ENCODE assay signal across 18 mouse cellular contexts in the genomic region with DNA sequence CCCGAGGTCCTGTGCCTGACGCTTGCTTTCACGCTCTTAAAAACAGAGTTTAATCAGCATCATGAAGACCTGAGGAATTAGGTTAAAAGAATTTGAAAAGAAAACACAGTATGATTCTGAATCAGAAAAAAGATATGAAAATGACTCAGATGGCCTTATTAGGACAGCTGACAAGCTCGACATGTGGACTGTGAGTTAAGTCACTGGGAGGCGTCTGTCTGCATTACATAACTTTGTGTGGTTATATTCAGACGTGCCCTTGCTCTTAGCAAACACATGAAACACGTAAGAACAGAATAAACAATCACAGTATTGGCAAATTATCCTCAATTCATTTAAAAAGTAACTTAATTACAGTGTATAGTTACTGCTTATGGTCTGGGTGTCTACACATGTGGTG. TPM values are rescaled to one million over a fixed set of nuclear protein-coding genes. Genes with fewer than 3 reads are reported as not detected.
DNase-seq lines count a peak whose midpoint lies in the region; ATAC-seq and TF ChIP-seq lines count a peak whose summit lies in the region.
"Had no signal": no experiment of that assay in that cellular context is flagged by ENCODE, and none has a peak within 500 bp of the region (broad histone marks: within the 10 kb centered on the region; RNA-seq: fewer than 3 reads in every experiment).

No protein-coding gene starts in this region.

- H3K9ac ChIP-seq in liver, postnatal 0 days (replicated peaks), result no peak overlapping the region
- no peak overlapping the region for H3K9ac ChIP-seq in forebrain, embryonic 14.5 days (ENCODE audit: low read length)
- H3K9ac ChIP-seq: heart, embryonic 15.5 days; hindbrain, embryonic 12.5 days; lung, embryonic 14.5 days; midbrain, embryonic 13.5 days had no signal

- H3K27ac ChIP-seq in liver, postnatal 0 days (ENCODE audit: low read depth), result peak overlapping the region; percentile 66
- H3K27ac ChIP-seq in bone marrow macrophage, adult 2 months (ENCODE audit: insufficient read depth, low read depth, low read length), result peak overlapping the region; percentile 60
- peak overlapping the region; percentile 70 for H3K27ac ChIP-seq in macrophage
- no peak overlapping the region for H3K27ac ChIP-seq in forebrain, embryonic 14.5 days (ENCODE audit: low read depth, low read length)
- H3K27ac ChIP-seq: heart, embryonic 15.5 days; hindbrain, embryonic 12.5 days; limb, embryonic 10.5 days; midbrain, embryonic 13.5 days had no signal

- H3K4me2 ChIP-seq in liver, postnatal 0 days (ENCODE audit: low read depth, low read length), result no peak overlapping the region
- H3K4me2 ChIP-seq in forebrain, embryonic 14.5 days (ENCODE audit: low read length), result no peak overlapping the region
- H3K4me2 ChIP-seq: heart, embryonic 15.5 days; hindbrain, embryonic 12.5 days; lung, embryonic 14.5 days; midbrain, embryonic 13.5 days had no signal

- TF ChIP-seq CTCF in liver, postnatal 0 days (IDR thresholded peaks at IDR 0.05; ENCODE audit: low read depth), result no peak
- TF ChIP-seq CTCF in bone marrow macrophage, adult 2 months (IDR thresholded peaks at IDR 0.05; ENCODE audit: low read depth, low read length), result no peak

- TF ChIP-seq POLR2A in bone marrow macrophage, adult 2 months (IDR thresholded peaks at IDR 0.05; ENCODE audit: borderline replicate concordance, low read depth, low read length), result no peak

- TF ChIP-seq EP300 in liver, postnatal 0 days (IDR thresholded peaks at IDR 0.05; ENCODE audit: low read depth), result no peak

- H3K79me2 ChIP-seq in macrophage (ENCODE audit: inconsistent target), result no peaks in the 10 kb centered on the region

- H3K36me3 ChIP-seq in liver, postnatal 0 days (replicated peaks; ENCODE audit: insufficient read depth, low read length), result no peaks in the 10 kb centered on the region
- no peaks in the 10 kb centered on the region for H3K36me3 ChIP-seq in macrophage (ENCODE audit: inconsistent target)
- H3K36me3 ChIP-seq in forebrain, embryonic 14.5 days (ENCODE audit: control insufficient read depth, insufficient read depth, low read length), result no peaks in the 10 kb centered on the region
- H3K36me3 ChIP-seq: heart, embryonic 15.5 days; hindbrain, embryonic 12.5 days; limb, embryonic 10.5 days; midbrain, embryonic 13.5 days had no signal

- DNase-seq in liver, postnatal 0 days, result no peak
- no peak for DNase-seq in liver
- DNase-seq in Muller cell, postnatal 12 days (ENCODE audit: inconsistent ontology term), result peak; percentile 57
- DNase-seq in kidney, adult 8-10 months, result no peak
- no peak for DNase-seq in forebrain, embryonic 14.5 days (ENCODE audit: low spot score)
- DNase-seq in T-cell, adult 2 months (ENCODE audit: low spot score), result no peak
- DNase-seq: cerebellum, adult 18-20 months; kidney, postnatal 14 days; layer of hippocampus, postnatal 36 days; lung, embryonic 14.5 days; right cerebral cortex, adult 18-20 months; thymus, postnatal 4 days had no signal

- peak; percentile 78 for ATAC-seq in liver, postnatal 0 days
- no peak for ATAC-seq in forebrain, embryonic 14.5 days
- ATAC-seq: midbrain, embryonic 13.5 days had no signal

- no peaks in the 10 kb centered on the region for H3K27me3 ChIP-seq in liver, postnatal 0 days (ENCODE audit: insufficient read depth, low read length)
- no peaks in the 10 kb centered on the region for H3K27me3 ChIP-seq in forebrain, embryonic 14.5 days (replicated peaks; ENCODE audit: control insufficient read depth, insufficient read depth, low read length)
- H3K27me3 ChIP-seq: heart, embryonic 15.5 days; hindbrain, embryonic 12.5 days; midbrain, embryonic 13.5 days had no signal

- H3K4me1 ChIP-seq in liver, postnatal 0 days (ENCODE audit: insufficient read depth), result peaks cover 7% of the 10 kb centered on the region
- peaks cover 28% of the 10 kb centered on the region for H3K4me1 ChIP-seq in bone marrow macrophage, adult 2 months (ENCODE audit: control insufficient read depth, insufficient read depth, low read length)
- H3K4me1 ChIP-seq in forebrain, embryonic 14.5 days (ENCODE audit: control insufficient read depth, insufficient read depth, low read length), result no peaks in the 10 kb centered on the region
- H3K4me1 ChIP-seq: heart, embryonic 15.5 days; hindbrain, embryonic 12.5 days; limb, embryonic 10.5 days; midbrain, embryonic 13.5 days had no signal

- WGBS in liver, postnatal 0 days (ENCODE audit: insufficient replicate concordance), result 48% methylated on average over 7 of the region's 7 CpGs
- 41% methylated on average over 7 of the region's 7 CpGs for WGBS in macrophage (ENCODE audit: missing documents)
- 83% methylated on average over 7 of the region's 7 CpGs for WGBS in forebrain, embryonic 14.5 days

- no peak overlapping the region for H3K4me3 ChIP-seq in liver, postnatal 0 days (ENCODE audit: low read depth, low read length)
- no peak overlapping the region for H3K4me3 ChIP-seq in bone marrow macrophage, adult 2 months (ENCODE audit: insufficient read depth, low read length)
- no peak overlapping the region for H3K4me3 ChIP-seq in macrophage (ENCODE audit: inconsistent target)
- no peak overlapping the region for H3K4me3 ChIP-seq in forebrain, embryonic 14.5 days (ENCODE audit: low read depth, low read length)
- H3K4me3 ChIP-seq: heart, embryonic 15.5 days; hindbrain, embryonic 12.5 days; limb, embryonic 10.5 days; midbrain, embryonic 13.5 days had no signal

- H3K9me3 ChIP-seq in liver, postnatal 0 days (ENCODE audit: low read length), result no peaks in the 10 kb centered on the region
- no peaks in the 10 kb centered on the region for H3K9me3 ChIP-seq in forebrain, embryonic 14.5 days (replicated peaks; ENCODE audit: control insufficient read depth, low read length)
- H3K9me3 ChIP-seq: heart, embryonic 15.5 days; hindbrain, embryonic 12.5 days; limb, embryonic 10.5 days; midbrain, embryonic 13.5 days had no signal

RNA-seq across cellular contexts. Expression of a gene that starts 16.0 kb away (rescaled TPM):
- 5.8 and 6.0 TPM in 2 replicates for polyA plus RNA-seq in liver, postnatal 0 days (2015; fragmentation: Nextera tagmentation; extraction: Ambion mirVana)
- 16.8 and 17.2 TPM in 2 replicates for polyA plus RNA-seq in bone marrow macrophage, adult 2 months (2012; ENCODE audit: insufficient read depth, insufficient read length, missing spikeins)
- total RNA-seq in macrophage (2018; cell fraction: chromatin; rRNA removed), result 100 to 1,000 TPM in 1 of 26 experiments, 10 to 100 TPM in 25; 39.0 to 112 (median 57.9) TPM
- total RNA-seq in macrophage (2018; cell fraction: cytosol; rRNA removed), result 10 to 100 TPM; 23.1 to 40.5 (median 28.4) TPM
- 10 to 100 TPM; 29.6 to 91.0 (median 45.3) TPM for total RNA-seq in macrophage (2018; cell fraction: nucleus; rRNA removed)
- polyA plus RNA-seq in macrophage (2018), result 15.0 to 27.0 TPM (median 21.2 TPM) in 3 replicates
- polyA plus RNA-seq in forebrain, embryonic 14.5 days (2014; fragmentation: Nextera tagmentation; extraction: Ambion mirVana), result 13.6 and 15.6 TPM in 2 replicates
